Mouse (Mus musculus) hindbrain, embryonic 10.5 days (tissue): ENCODE data around the gene Gm10974. TPM values are rescaled to one million over a fixed set of nuclear protein-coding genes. Genes with fewer than 3 reads are reported as not detected.

Experiments
- DNase-seq: peaks from one replicate; pipeline ENCODE4 v3.0.0-alpha.2; 2017; ENCODE audit warnings: low spot score
- H3K27ac ChIP-seq: fragments of 300-500 bp; sonication (generic); 2 replicates; pipeline ENCODE4 v1.5.1; 2016; ENCODE audit warnings: mild to moderate bottlenecking, moderate library complexity
- H3K27me3 ChIP-seq: fragments of 300-500 bp; sonication (generic); 2 replicates; pipeline ENCODE4 v1.6.1; 2016; ENCODE audit warnings: mild to moderate bottlenecking; ENCODE audit not compliant: poor library complexity, insufficient read depth, severe bottlenecking
- H3K36me3 ChIP-seq: fragments of 300-500 bp; sonication (generic); 2 replicates; pipeline ENCODE4 v1.6.1; 2016; ENCODE audit warnings: mild to moderate bottlenecking, moderate library complexity
- H3K4me1 ChIP-seq: fragments of 300-500 bp; sonication (generic); replicated peaks from 2 replicates; pipeline ENCODE4 v1.6.1; 2016; ENCODE audit warnings: mild to moderate bottlenecking
- H3K4me3 ChIP-seq: fragments of 300-500 bp; sonication (generic); 2 replicates; pipeline ENCODE4 v1.5.1; 2016; ENCODE audit warnings: mild to moderate bottlenecking, moderate library complexity
- H3K9me3 ChIP-seq: fragments of 300-500 bp; sonication (generic); 2 replicates; pipeline ENCODE4 v1.6.1; 2016; ENCODE audit warnings: mild to moderate bottlenecking, moderate library complexity
- WGBS: fragments of 180-500 bp; shearing (Covaris S2); methylation state at CpG from one replicate; pipeline ENCODE4 v1.1.7; 2016; 5-methylcytosine and 5-hydroxymethylcytosine counted together
- polyA plus RNA-seq: library from polyadenylated mRNA; unstranded; fragments of >200 nt; fragmentation: Nextera tagmentation; extraction: Ambion mirVana; gene quantifications from 2 replicates; pipeline ENCODE4 v1.2.1, GENCODE M21; 2016

The Gm10974 gene
- polyA plus RNA-seq, 1 experiment from 2014 or later = not detected

GRCm38 (mm10) chr7:66388621-66389532, 23.2 kb downstream of the Gm10974 start:
- Histone ChIP-seq H3K4me1 (peaks cover 18% of the 10 kb centered on the region), H3K9me3 (no peaks in the 10 kb centered on the region), H3K27me3 (peaks cover 18% of the 10 kb centered on the region), H3K4me3 (peak overlapping the region; percentile 75), H3K27ac (peak overlapping the region; percentile 92; the same call in 1 of the 2 replicates), H3K36me3 (no peaks in the 10 kb centered on the region)
- DNase-seq = peak; percentile 71
- WGBS = 15% methylated on average over 28 of the region's 28 CpGs

- Histone ChIP-seq H3K4me1 (peaks cover 11% of the 10 kb centered on the region), H3K36me3 (no peaks in the 10 kb centered on the region), H3K27ac (no peak overlapping the region), H3K9me3 (no peaks in the 10 kb centered on the region), H3K27me3 (no peaks in the 10 kb centered on the region), H3K4me3 (no peak overlapping the region)
- DNase-seq = no peak
- 24% methylated on average over 3 of the region's 3 CpGs for WGBS
Observed at GRCm38 (mm10) chr7:66397288-66397687, 31.6 kb downstream of the Gm10974 start.

GRCm38 (mm10) chr7:66401605-66402004, 35.9 kb downstream of the Gm10974 start:
- H3K4me3 ChIP-seq = no peak overlapping the region
- H3K27ac ChIP-seq = no peak overlapping the region
- no peaks in the 10 kb centered on the region for H3K9me3 ChIP-seq
- 59% methylated on average over 8 of the region's 8 CpGs for WGBS
- peaks cover 24% of the 10 kb centered on the region for H3K4me1 ChIP-seq
- no peak for DNase-seq
- no peaks in the 10 kb centered on the region for H3K36me3 ChIP-seq
- no peaks in the 10 kb centered on the region for H3K27me3 ChIP-seq

GRCm38 (mm10) chr7:66402876-66403275, 37.2 kb downstream of the Gm10974 start:
- peaks cover 6% of the 10 kb centered on the region; the same call in 1 of the 2 replicates for H3K27me3 ChIP-seq
- WGBS = 89% methylated on average over 5 of the region's 5 CpGs
- H3K27ac ChIP-seq = no peak overlapping the region
- H3K4me1 ChIP-seq = peaks cover 16% of the 10 kb centered on the region
- no peaks in the 10 kb centered on the region for H3K36me3 ChIP-seq
- no peak for DNase-seq
- H3K9me3 ChIP-seq = no peaks in the 10 kb centered on the region
- no peak overlapping the region for H3K4me3 ChIP-seq

- Histone ChIP-seq H3K27ac (no peak overlapping the region), H3K4me1 (peaks cover 14% of the 10 kb centered on the region), H3K4me3 (no peak overlapping the region), H3K36me3 (no peaks in the 10 kb centered on the region), H3K9me3 (no peaks in the 10 kb centered on the region), H3K27me3 (peaks cover 6% of the 10 kb centered on the region; the same call in 1 of the 2 replicates)
- DNase-seq = no peak
- WGBS = 84% methylated on average over 10 of the region's 10 CpGs
Observed at GRCm38 (mm10) chr7:66404141-66404540, 38.4 kb downstream of the Gm10974 start.

- DNase-seq = no peak
- no peak overlapping the region for H3K4me3 ChIP-seq
- WGBS = 83% methylated on average over 4 of the region's 4 CpGs
- H3K27ac ChIP-seq = no peak overlapping the region
- peaks cover 6% of the 10 kb centered on the region; the same call in 1 of the 2 replicates for H3K27me3 ChIP-seq
- peaks cover 14% of the 10 kb centered on the region for H3K4me1 ChIP-seq
- no peaks in the 10 kb centered on the region for H3K9me3 ChIP-seq
- H3K36me3 ChIP-seq = no peaks in the 10 kb centered on the region
Observed at GRCm38 (mm10) chr7:66404802-66405201, 39.1 kb downstream of the Gm10974 start.

- no peak overlapping the region for H3K4me3 ChIP-seq
- no peak for DNase-seq
- H3K4me1 ChIP-seq = peaks cover 14% of the 10 kb centered on the region
- H3K36me3 ChIP-seq = no peaks in the 10 kb centered on the region
- WGBS = 64% methylated on average over 11 of the region's 11 CpGs
- H3K9me3 ChIP-seq = no peaks in the 10 kb centered on the region
- H3K27ac ChIP-seq = no peak overlapping the region
- peaks cover 6% of the 10 kb centered on the region; the same call in 1 of the 2 replicates for H3K27me3 ChIP-seq
Observed at GRCm38 (mm10) chr7:66405541-66405940, 39.8 kb downstream of the Gm10974 start.

GRCm38 (mm10) chr7:66405951-66406721, 40.4 kb downstream of the Gm10974 start:
- Histone ChIP-seq H3K27ac (no peak overlapping the region), H3K4me1 (peaks cover 14% of the 10 kb centered on the region), H3K9me3 (no peaks in the 10 kb centered on the region), H3K27me3 (peaks cover 6% of the 10 kb centered on the region; the same call in 1 of the 2 replicates), H3K4me3 (no peak overlapping the region), H3K36me3 (no peaks in the 10 kb centered on the region)
- DNase-seq = no peak
- WGBS = 63% methylated on average over 13 of the region's 13 CpGs

GRCm38 (mm10) chr7:66406971-66407370, 41.3 kb downstream of the Gm10974 start:
- no peak for DNase-seq
- 82% methylated on average over 8 of the region's 8 CpGs for WGBS
- no peak overlapping the region for H3K27ac ChIP-seq
- H3K9me3 ChIP-seq = no peaks in the 10 kb centered on the region
- no peak overlapping the region for H3K4me3 ChIP-seq
- H3K36me3 ChIP-seq = no peaks in the 10 kb centered on the region
- H3K4me1 ChIP-seq = peaks cover 14% of the 10 kb centered on the region
- peaks cover 6% of the 10 kb centered on the region; the same call in 1 of the 2 replicates for H3K27me3 ChIP-seq

- Histone ChIP-seq H3K4me3 (no peak overlapping the region), H3K4me1 (peaks cover 14% of the 10 kb centered on the region), H3K36me3 (no peaks in the 10 kb centered on the region), H3K27me3 (peaks cover 6% of the 10 kb centered on the region; the same call in 1 of the 2 replicates), H3K27ac (no peak overlapping the region), H3K9me3 (no peaks in the 10 kb centered on the region)
- peak; percentile 52 for DNase-seq
- WGBS = 71% methylated on average over 6 of the region's 6 CpGs
Observed at GRCm38 (mm10) chr7:66409433-66409832, 43.7 kb downstream of the Gm10974 start.

GRCm38 (mm10) chr7:66413093-66413492, 47.4 kb downstream of the Gm10974 start:
- no peak overlapping the region for H3K27ac ChIP-seq
- no peaks in the 10 kb centered on the region for H3K36me3 ChIP-seq
- no peaks in the 10 kb centered on the region for H3K9me3 ChIP-seq
- no peak overlapping the region for H3K4me3 ChIP-seq
- no peak for DNase-seq
- WGBS = 85% methylated on average over 7 of the region's 7 CpGs
- H3K27me3 ChIP-seq = no peaks in the 10 kb centered on the region
- no peaks in the 10 kb centered on the region; the same call in 1 of the 2 replicates for H3K4me1 ChIP-seq

- no peaks in the 10 kb centered on the region for H3K9me3 ChIP-seq
- DNase-seq = no peak
- WGBS = 89% methylated on average over 4 of the region's 4 CpGs
Observed at GRCm38 (mm10) chr7:66416829-66417228, 51.1 kb downstream of the Gm10974 start.

More at GRCm38 (mm10) chr7:66416829-66417228, 51.1 kb downstream of the Gm10974 start:
- Histone ChIP-seq H3K27ac (no peak overlapping the region), H3K27me3 (peaks cover 27% of the 10 kb centered on the region), H3K36me3 (no peaks in the 10 kb centered on the region), H3K4me1 (peaks cover 3% of the 10 kb centered on the region; the same call in 1 of the 2 replicates), H3K4me3 (no peak overlapping the region)
